Mouse (Mus musculus) embryonic facial prominence, embryonic 15.5 days (tissue): ENCODE measurements around the gene Ahctf1. TPM values are rescaled to one million over a fixed set of nuclear protein-coding genes. Genes with fewer than 3 reads are reported as not detected.

Experiments used
- ATAC-seq: fragments of 200-750 bp; cut with Nextera tagmentation; 2 replicates; pipeline ENCODE4 v1.8.0; 2017; ENCODE audit warnings: low read depth, moderate TSS enrichment; ENCODE audit not compliant: insufficient number of reproducible peaks, low FRiP score, low TSS enrichment
- H3K27ac ChIP-seq: fragments of 300-500 bp; sonication (generic); replicated peaks from 2 replicates; pipeline ENCODE4 v1.5.1; 2015; ENCODE audit warnings: mild to moderate bottlenecking, inconsistent platforms
- H3K27me3 ChIP-seq: fragments of 300-500 bp; sonication (generic); 2 replicates; pipeline ENCODE4 v1.6.1; 2015; ENCODE audit warnings: inconsistent platforms
- H3K36me3 ChIP-seq: fragments of 300-500 bp; sonication (generic); 2 replicates; pipeline ENCODE4 v1.6.1; 2015; ENCODE audit warnings: mild to moderate bottlenecking, inconsistent platforms
- H3K4me1 ChIP-seq: fragments of 300-500 bp; sonication (generic); 2 replicates; pipeline ENCODE4 v1.6.1; 2015; ENCODE audit warnings: inconsistent platforms
- H3K4me2 ChIP-seq: fragments of 300-500 bp; sonication (generic); replicated peaks from 2 replicates; pipeline ENCODE4 v1.6.1; 2015; ENCODE audit warnings: mild to moderate bottlenecking, inconsistent platforms
- H3K4me3 ChIP-seq: fragments of 300-500 bp; sonication (generic); replicated peaks from 2 replicates; pipeline ENCODE4 v1.5.1; 2015; ENCODE audit warnings: mild to moderate bottlenecking, inconsistent platforms
- H3K9ac ChIP-seq: fragments of 300-500 bp; sonication (generic); 2 replicates; pipeline ENCODE4 v1.6.1; 2015; ENCODE audit warnings: inconsistent platforms
- H3K9me3 ChIP-seq: fragments of 300-500 bp; sonication (generic); replicated peaks from 2 replicates; pipeline ENCODE4 v1.6.1; 2016; ENCODE audit warnings: inconsistent platforms
- WGBS: fragments of 180-500 bp; shearing (Covaris S2); methylation state at CpG from one replicate; pipeline ENCODE4 v1.1.7; 2015; 5-methylcytosine and 5-hydroxymethylcytosine counted together
- polyA plus RNA-seq: library from polyadenylated mRNA; unstranded; fragments of >200 nt; fragmentation: Nextera tagmentation; extraction: Ambion mirVana; gene quantifications from 2 replicates; pipeline ENCODE4 v1.2.1, GENCODE M21; 2015

The Ahctf1 gene
- polyA plus RNA-seq, 1 experiment from 2014 or later: 20.7 TPM

GRCm38 (mm10) chr1:179802610-179803512, 619 bp downstream of the Ahctf1 start, which contains the start of gene Gm10518:
Gm10518 (plus strand) TSS chr1:179803376.
- peak within 1 kb of the TSS; percentile 96 for H3K9ac ChIP-seq
- no peaks in the 10 kb centered on the region for H3K27me3 ChIP-seq
- H3K27ac ChIP-seq: peak within 1 kb of the TSS; percentile 99
- H3K9me3 ChIP-seq: no peaks in the 10 kb centered on the region
- H3K4me1 ChIP-seq: peaks cover 18% of the 10 kb centered on the region
- H3K36me3 ChIP-seq: peaks cover 4% of the 10 kb centered on the region; the same call in 1 of the 2 replicates
- H3K4me2 ChIP-seq: peak within 1 kb of the TSS; percentile 62
- H3K4me3 ChIP-seq: peak within 1 kb of the TSS; percentile 92
- ATAC-seq: peak; percentile 70; the same call in 1 of the 2 replicates
- under 1% methylated on average over 94 of the region's 94 CpGs for WGBS

- no peak overlapping the region for H3K9ac ChIP-seq
- H3K4me1 ChIP-seq: peaks cover 13% of the 10 kb centered on the region
- ATAC-seq: no peak
- H3K27me3 ChIP-seq: no peaks in the 10 kb centered on the region
- no peak overlapping the region for H3K4me3 ChIP-seq
- no peak overlapping the region for H3K4me2 ChIP-seq
- H3K9me3 ChIP-seq: no peaks in the 10 kb centered on the region
- no peak overlapping the region for H3K27ac ChIP-seq
- peaks cover 33% of the 10 kb centered on the region for H3K36me3 ChIP-seq
These were observed 4.7 kb downstream of the Ahctf1 start for GRCm38 (mm10) chr1:179798794-179799193.

- peaks cover 70% of the 10 kb centered on the region for H3K36me3 ChIP-seq
- ATAC-seq: no peak
- WGBS: 81% methylated on average over 4 of the region's 4 CpGs
These were observed 16.2 kb downstream of the Ahctf1 start for GRCm38 (mm10) chr1:179787281-179787680.

GRCm38 (mm10) chr1:179785502-179785901, 18.0 kb downstream of the Ahctf1 start:
- Histone ChIP-seq H3K4me3 (no peak overlapping the region), H3K4me2 (no peak overlapping the region), H3K9me3 (no peaks in the 10 kb centered on the region), H3K36me3 (peaks cover 65% of the 10 kb centered on the region), H3K27ac (no peak overlapping the region), H3K27me3 (no peaks in the 10 kb centered on the region), H3K4me1 (no peaks in the 10 kb centered on the region), H3K9ac (no peak overlapping the region)
- ATAC-seq: no peak
- WGBS: 86% methylated on average over 5 of the region's 5 CpGs

More at GRCm38 (mm10) chr1:179787281-179787680, 16.2 kb downstream of the Ahctf1 start:
- Histone ChIP-seq H3K4me3 (no peak overlapping the region), H3K4me1 (no peaks in the 10 kb centered on the region), H3K9me3 (no peaks in the 10 kb centered on the region), H3K27ac (no peak overlapping the region), H3K9ac (no peak overlapping the region), H3K27me3 (no peaks in the 10 kb centered on the region), H3K4me2 (no peak overlapping the region)

GRCm38 (mm10) chr1:179784098-179784497, 19.4 kb downstream of the Ahctf1 start:
- no peak overlapping the region for H3K27ac ChIP-seq

GRCm38 (mm10) chr1:179776831-179777230, 26.6 kb downstream of the Ahctf1 start:
- Histone ChIP-seq H3K9ac (no peak overlapping the region), H3K27ac (no peak overlapping the region), H3K9me3 (no peaks in the 10 kb centered on the region), H3K4me3 (no peak overlapping the region), H3K4me1 (no peaks in the 10 kb centered on the region), H3K4me2 (no peak overlapping the region), H3K36me3 (peaks cover 63% of the 10 kb centered on the region), H3K27me3 (no peaks in the 10 kb centered on the region)
- 92% methylated on average over 8 of the region's 8 CpGs for WGBS
- no peak for ATAC-seq

More at GRCm38 (mm10) chr1:179784098-179784497, 19.4 kb downstream of the Ahctf1 start:
- Histone ChIP-seq H3K4me3 (no peak overlapping the region), H3K36me3 (peaks cover 63% of the 10 kb centered on the region), H3K4me1 (no peaks in the 10 kb centered on the region), H3K4me2 (no peak overlapping the region), H3K27me3 (no peaks in the 10 kb centered on the region), H3K9me3 (no peaks in the 10 kb centered on the region), H3K9ac (no peak overlapping the region)
- no peak for ATAC-seq
- 87% methylated on average over 4 of the region's 4 CpGs for WGBS

- H3K27ac ChIP-seq: no peak overlapping the region
- no peak overlapping the region for H3K4me3 ChIP-seq
- H3K4me1 ChIP-seq: no peaks in the 10 kb centered on the region
- H3K27me3 ChIP-seq: no peaks in the 10 kb centered on the region
- peaks cover 71% of the 10 kb centered on the region for H3K36me3 ChIP-seq
- WGBS: 94% methylated on average over 4 of the region's 4 CpGs
- no peak overlapping the region for H3K4me2 ChIP-seq
- no peak overlapping the region for H3K9ac ChIP-seq
- no peak for ATAC-seq
- no peaks in the 10 kb centered on the region for H3K9me3 ChIP-seq
These were observed 42.9 kb downstream of the Ahctf1 start for GRCm38 (mm10) chr1:179760553-179760952.

- no peak overlapping the region for H3K4me3 ChIP-seq
- H3K9me3 ChIP-seq: no peaks in the 10 kb centered on the region
- H3K4me2 ChIP-seq: no peak overlapping the region
- no peak overlapping the region for H3K27ac ChIP-seq
- no peak overlapping the region for H3K9ac ChIP-seq
- H3K36me3 ChIP-seq: peaks cover 71% of the 10 kb centered on the region
- no peaks in the 10 kb centered on the region for H3K27me3 ChIP-seq
- ATAC-seq: no peak
- no peaks in the 10 kb centered on the region for H3K4me1 ChIP-seq
- WGBS: 95% methylated on average over 5 of the region's 5 CpGs
These were observed 43.4 kb downstream of the Ahctf1 start for GRCm38 (mm10) chr1:179760086-179760485.

- no peak overlapping the region for H3K4me3 ChIP-seq
- H3K27me3 ChIP-seq: no peaks in the 10 kb centered on the region
- H3K4me2 ChIP-seq: no peak overlapping the region
- H3K9me3 ChIP-seq: no peaks in the 10 kb centered on the region
- no peak overlapping the region for H3K9ac ChIP-seq
- H3K27ac ChIP-seq: no peak overlapping the region
- H3K36me3 ChIP-seq: peaks cover 69% of the 10 kb centered on the region
- no peaks in the 10 kb centered on the region for H3K4me1 ChIP-seq
- no peak for ATAC-seq
These were observed 47.0 kb downstream of the Ahctf1 start for GRCm38 (mm10) chr1:179756477-179756876.

GRCm38 (mm10) chr1:179753006-179753405, 50.5 kb downstream of the Ahctf1 start:
- Histone ChIP-seq H3K4me1 (no peaks in the 10 kb centered on the region), H3K36me3 (peaks cover 64% of the 10 kb centered on the region), H3K9ac (no peak overlapping the region), H3K27ac (no peak overlapping the region), H3K9me3 (no peaks in the 10 kb centered on the region), H3K27me3 (no peaks in the 10 kb centered on the region), H3K4me2 (no peak overlapping the region), H3K4me3 (no peak overlapping the region)
- no peak for ATAC-seq
- WGBS: 95% methylated on average over 8 of the region's 8 CpGs

- no peak for ATAC-seq
- no peaks in the 10 kb centered on the region for H3K4me1 ChIP-seq
- 97% methylated on average over 11 of the region's 11 CpGs for WGBS
These were observed 51.2 kb downstream of the Ahctf1 start for GRCm38 (mm10) chr1:179752276-179752675.

More at GRCm38 (mm10) chr1:179752276-179752675, 51.2 kb downstream of the Ahctf1 start:
- H3K9ac ChIP-seq: no peak overlapping the region
- H3K27me3 ChIP-seq: no peaks in the 10 kb centered on the region
- no peak overlapping the region for H3K27ac ChIP-seq
- no peak overlapping the region for H3K4me3 ChIP-seq
- no peak overlapping the region for H3K4me2 ChIP-seq
- peaks cover 66% of the 10 kb centered on the region for H3K36me3 ChIP-seq
- no peaks in the 10 kb centered on the region for H3K9me3 ChIP-seq
